Mouse (Mus musculus) limb, embryonic 11.5 days (tissue): Measurements from ENCODE around the gene Tmtc4. TPM values are rescaled to one million over a fixed set of nuclear protein-coding genes. Genes with fewer than 3 reads are reported as not detected.

Experiments used
- ATAC-seq: fragments of 200-750 bp; cut with Nextera tagmentation; 2 replicates; pipeline ENCODE4 v1.8.0; 2017; ENCODE audit warnings: low read depth; ENCODE audit not compliant: insufficient number of reproducible peaks, low FRiP score, low TSS enrichment
- DNase-seq: peaks from one replicate; pipeline ENCODE4 v3.0.0-alpha.2; 2015; ENCODE audit warnings: low spot score
- H3K27ac ChIP-seq: fragments of 300-500 bp; sonication (generic); replicated peaks from 2 replicates; pipeline ENCODE4 v1.5.1; 2014; ENCODE audit warnings: low read depth, mild to moderate bottlenecking, low read length
- H3K27me3 ChIP-seq: fragments of 300-500 bp; sonication (generic); 2 replicates; pipeline ENCODE4 v1.6.1; 2014; ENCODE audit warnings: mild to moderate bottlenecking, low read length, mixed read lengths; ENCODE audit not compliant: control insufficient read depth, insufficient read depth
- H3K36me3 ChIP-seq: fragments of 300-500 bp; sonication (generic); 2 replicates; pipeline ENCODE4 v1.6.1; 2014; ENCODE audit warnings: mild to moderate bottlenecking, low read length, moderate library complexity, mixed read lengths; ENCODE audit not compliant: control insufficient read depth, insufficient read depth
- H3K4me1 ChIP-seq: fragments of 300-500 bp; sonication (generic); 2 replicates; pipeline ENCODE4 v1.6.1; 2014; ENCODE audit warnings: low read length, mixed read lengths; ENCODE audit not compliant: control insufficient read depth, insufficient read depth
- H3K4me2 ChIP-seq: fragments of 300-500 bp; sonication (generic); 2 replicates; pipeline ENCODE4 v1.6.1; 2014; ENCODE audit warnings: low read depth, mild to moderate bottlenecking, moderate library complexity; ENCODE audit not compliant: severe bottlenecking
- H3K4me3 ChIP-seq: fragments of 300-500 bp; sonication (generic); 2 replicates; pipeline ENCODE4 v1.5.1; 2014; ENCODE audit warnings: low read depth, low read length
- H3K9ac ChIP-seq: fragments of 300-500 bp; sonication (generic); 2 replicates; pipeline ENCODE4 v1.6.1; 2014; ENCODE audit warnings: mild to moderate bottlenecking, low read length
- H3K9me3 ChIP-seq: fragments of 300-500 bp; sonication (generic); 2 replicates; pipeline ENCODE4 v1.6.1; 2016; ENCODE audit warnings: low read length; ENCODE audit not compliant: control insufficient read depth
- WGBS: fragments of 180-500 bp; shearing (Covaris S2); extraction: QIAGEN DNeasy Blood & Tissue Kit; methylation state at CpG from one replicate; pipeline ENCODE4 v1.1.7; 2014; 5-methylcytosine and 5-hydroxymethylcytosine counted together
- polyA plus RNA-seq: library from polyadenylated mRNA; unstranded; fragments of >200 nt; fragmentation: Nextera tagmentation; extraction: Ambion mirVana; gene quantifications from 2 replicates; pipeline ENCODE4 v1.2.1, GENCODE M21; 2014

Tmtc4 gene
- polyA plus RNA-seq, 1 experiment from 2014 or later = 31.7 TPM

DNA sequence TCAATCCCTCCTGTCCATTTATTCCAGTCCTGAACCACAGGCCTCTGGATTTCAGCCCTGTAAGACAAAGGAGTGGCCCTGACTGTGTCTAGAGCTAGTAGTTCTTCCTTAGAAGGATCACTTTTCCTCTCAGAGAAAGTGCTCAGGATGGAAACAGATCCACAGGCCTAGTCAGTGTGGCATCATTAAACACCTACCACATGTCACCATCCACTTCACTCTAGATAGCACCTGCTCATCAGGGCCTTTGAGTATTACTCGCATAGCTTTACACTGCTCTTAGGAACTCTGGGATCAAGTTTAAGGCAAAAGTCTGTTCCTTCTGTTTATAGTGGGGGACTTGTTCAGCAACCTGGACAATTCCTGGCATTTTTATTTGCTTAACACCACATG is 95.4 kb downstream of the Tmtc4 start:
- Histone ChIP-seq H3K4me1 (peaks cover 6% of the 10 kb centered on the region), H3K9me3 (no peaks in the 10 kb centered on the region), H3K27ac (no peak overlapping the region), H3K4me3 (no peak overlapping the region), H3K4me2 (no peak overlapping the region), H3K36me3 (no peaks in the 10 kb centered on the region), H3K9ac (no peak overlapping the region), H3K27me3 (no peaks in the 10 kb centered on the region)
- 81% methylated on average over 1 of the region's 1 CpGs for WGBS
- no peak for ATAC-seq
- no peak for DNase-seq

GRCm38 (mm10) chr14:122887702-122888479 is 95.9 kb downstream of the Tmtc4 start:
- peaks cover 9% of the 10 kb centered on the region for H3K4me1 ChIP-seq
- ATAC-seq (no peak), DNase-seq (no peak)
- no peak overlapping the region for H3K4me2 ChIP-seq
- no peaks in the 10 kb centered on the region for H3K27me3 ChIP-seq
- H3K4me3 ChIP-seq = no peak overlapping the region
- H3K27ac ChIP-seq = no peak overlapping the region
- H3K9ac ChIP-seq = no peak overlapping the region
- no peaks in the 10 kb centered on the region for H3K36me3 ChIP-seq
- 64% methylated on average over 3 of the region's 3 CpGs for WGBS
- no peaks in the 10 kb centered on the region for H3K9me3 ChIP-seq

- H3K9ac ChIP-seq = no peak overlapping the region
- no peaks in the 10 kb centered on the region for H3K9me3 ChIP-seq
- peaks cover 11% of the 10 kb centered on the region for H3K4me1 ChIP-seq
- DNase-seq = no peak
- H3K36me3 ChIP-seq = no peaks in the 10 kb centered on the region
- no peak overlapping the region for H3K27ac ChIP-seq
- H3K4me3 ChIP-seq = no peak overlapping the region
- H3K27me3 ChIP-seq = no peaks in the 10 kb centered on the region
- H3K4me2 ChIP-seq = no peak overlapping the region
- ATAC-seq = no peak
- WGBS = 94% methylated on average over 1 of the region's 1 CpGs
Observed at GRCm38 (mm10) chr14:122887278-122887677, 96.6 kb downstream of the Tmtc4 start.

DNA sequence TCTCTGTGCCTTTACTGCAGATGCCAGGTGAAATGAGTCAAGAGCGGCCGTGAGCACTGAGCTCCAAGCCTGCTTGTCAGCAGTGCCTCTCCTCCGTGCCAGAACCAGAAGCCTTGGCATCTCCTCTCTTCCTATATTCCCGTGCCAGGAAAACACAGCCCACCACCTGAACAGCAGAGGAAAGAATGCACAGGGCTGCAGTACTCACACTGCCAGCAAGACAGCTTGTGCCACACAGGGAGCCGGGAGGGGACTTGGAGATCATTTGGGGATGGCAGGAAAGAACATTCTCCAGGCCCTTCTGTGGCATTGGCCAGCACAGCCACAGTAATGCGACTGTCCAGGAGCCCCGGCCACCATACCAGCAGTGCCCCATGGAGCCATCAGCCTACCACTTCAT is 97.9 kb downstream of the Tmtc4 start:
- no peak overlapping the region for H3K4me2 ChIP-seq
- ATAC-seq (no peak), DNase-seq (no peak)
- H3K27ac ChIP-seq = no peak overlapping the region
- no peak overlapping the region for H3K9ac ChIP-seq
- no peaks in the 10 kb centered on the region for H3K27me3 ChIP-seq
- no peaks in the 10 kb centered on the region for H3K36me3 ChIP-seq
- H3K9me3 ChIP-seq = no peaks in the 10 kb centered on the region
- WGBS = 93% methylated on average over 7 of the region's 7 CpGs
- H3K4me1 ChIP-seq = peaks cover 11% of the 10 kb centered on the region
- H3K4me3 ChIP-seq = no peak overlapping the region

DNA sequence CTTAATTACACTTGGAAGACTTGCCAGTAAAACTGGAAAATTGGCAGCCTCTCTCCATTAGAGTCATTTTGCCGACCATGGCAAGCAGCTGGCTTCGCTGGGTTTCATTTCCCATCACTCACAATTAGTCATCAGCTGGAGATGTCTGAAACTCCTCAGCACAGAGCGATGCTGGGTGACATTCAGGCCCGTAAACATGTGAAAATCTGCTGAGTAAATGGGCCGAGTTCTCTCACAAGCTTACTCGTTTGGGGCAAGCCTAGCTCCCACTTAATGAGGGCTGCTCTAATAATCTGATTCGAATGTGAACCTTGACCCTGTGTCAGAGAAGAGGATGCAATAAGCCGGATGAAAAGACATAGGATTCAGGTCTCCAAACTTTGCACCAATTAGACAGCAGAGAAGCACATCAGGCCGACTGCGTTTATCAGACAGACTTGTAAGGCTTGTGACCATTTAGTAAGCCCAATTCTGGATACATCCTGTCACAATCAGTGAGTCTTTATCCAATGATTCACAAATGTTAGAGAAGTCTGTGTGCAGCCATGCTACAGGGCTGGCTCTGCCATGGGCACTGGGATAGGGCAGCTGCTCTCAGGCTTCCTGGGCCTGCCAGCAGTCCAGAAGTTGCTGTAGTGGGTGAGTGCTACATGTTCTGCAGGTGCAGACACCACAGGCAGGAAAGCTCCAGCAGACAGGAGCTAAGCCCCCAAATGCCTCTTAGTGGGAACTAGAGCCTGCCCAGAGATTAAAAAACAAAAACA is 99.8 kb downstream of the Tmtc4 start:
- ATAC-seq (no peak), DNase-seq (no peak)
- no peak overlapping the region for H3K4me3 ChIP-seq
- H3K27me3 ChIP-seq = no peaks in the 10 kb centered on the region
- H3K9me3 ChIP-seq = no peaks in the 10 kb centered on the region
- no peak overlapping the region for H3K27ac ChIP-seq
- peaks cover 11% of the 10 kb centered on the region for H3K4me1 ChIP-seq
- no peak overlapping the region for H3K9ac ChIP-seq
- no peak overlapping the region for H3K4me2 ChIP-seq
- no peaks in the 10 kb centered on the region for H3K36me3 ChIP-seq
- WGBS = 18% methylated on average over 10 of the region's 10 CpGs

GRCm38 (mm10) chr14:122883410-122883806 is 100.4 kb downstream of the Tmtc4 start:
- ATAC-seq = no peak
- Histone ChIP-seq H3K9me3 (no peaks in the 10 kb centered on the region), H3K27ac (no peak overlapping the region), H3K4me2 (no peak overlapping the region), H3K9ac (no peak overlapping the region), H3K4me3 (no peak overlapping the region), H3K27me3 (no peaks in the 10 kb centered on the region), H3K36me3 (no peaks in the 10 kb centered on the region), H3K4me1 (peaks cover 11% of the 10 kb centered on the region)
- WGBS = 47% methylated on average over 4 of the region's 4 CpGs
- no peak for DNase-seq

GRCm38 (mm10) chr14:122882795-122883409 is 100.9 kb downstream of the Tmtc4 start:
- H3K36me3 ChIP-seq = no peaks in the 10 kb centered on the region
- H3K4me1 ChIP-seq = peaks cover 11% of the 10 kb centered on the region
- 74% methylated on average over 7 of the region's 7 CpGs for WGBS
- no peaks in the 10 kb centered on the region for H3K9me3 ChIP-seq
- no peak overlapping the region for H3K27ac ChIP-seq
- no peak for ATAC-seq
- DNase-seq = no peak
- H3K4me3 ChIP-seq = no peak overlapping the region
- no peak overlapping the region for H3K4me2 ChIP-seq
- no peaks in the 10 kb centered on the region for H3K27me3 ChIP-seq
- no peak overlapping the region for H3K9ac ChIP-seq

GRCm38 (mm10) chr14:122882201-122882639 is 101.6 kb downstream of the Tmtc4 start:
- DNase-seq (no peak), ATAC-seq (no peak)
- H3K4me1 ChIP-seq = peaks cover 8% of the 10 kb centered on the region
- no peaks in the 10 kb centered on the region for H3K27me3 ChIP-seq
- no peaks in the 10 kb centered on the region for H3K36me3 ChIP-seq
- H3K4me2 ChIP-seq = no peak overlapping the region
- H3K4me3 ChIP-seq = no peak overlapping the region
- 34% methylated on average over 9 of the region's 9 CpGs for WGBS
- 0 out of 2 replicates have a peak overlapping the region, but pooled peaks have one; percentile 15 for H3K27ac ChIP-seq
- H3K9ac ChIP-seq = no peak overlapping the region
- no peaks in the 10 kb centered on the region for H3K9me3 ChIP-seq
